Mouse (Mus musculus) ZHBTc4 (cell line): ENCODE data around the gene Vmn2r84.
"Not testable (repeated sequence)": the region's sequence is repeated elsewhere in the genome, so short reads cannot be mapped to it uniquely, and the experiment has no call there.

Experiments used
- DNase-seq: peaks from one replicate; pipeline ENCODE4 v3.0.0-alpha.2; 2011; ENCODE audit warnings: low read depth, low spot score

The Vmn2r84 gene

DNA sequence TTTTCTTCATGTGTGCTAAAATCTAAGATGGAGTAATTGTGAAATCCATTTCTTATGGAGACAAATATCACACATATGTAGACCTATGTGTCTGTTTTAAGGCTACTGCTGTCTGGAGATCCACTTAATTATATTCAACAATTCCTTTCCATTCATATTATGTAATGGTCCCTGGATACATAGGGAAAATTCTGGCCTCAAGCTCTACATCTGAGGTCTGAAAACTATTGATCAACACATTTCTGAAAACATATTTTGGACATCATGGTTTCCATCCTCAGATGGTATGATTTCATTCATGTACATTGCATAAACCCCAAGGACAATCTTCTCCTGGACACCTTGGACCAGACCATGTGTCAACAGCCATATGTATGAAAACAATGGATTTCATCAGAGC is at the start of gene Vmn2r84:
Vmn2r84 (minus strand) TSS at position 101 of the 400 bp plus-strand sequence.
- no peak for DNase-seq

- DNase-seq: not testable (repeated sequence)
These were observed 40.2 kb upstream of the Vmn2r84 start for GRCm38 (mm10) chr10:130434185-130434898.

GRCm38 (mm10) chr10:130429603-130430002 is 35.5 kb upstream of the Vmn2r84 start, which contains the start of gene Vmn2r85:
Gene Vmn2r85, minus strand, starts transcription at chr10:130429703.
- DNase-seq: not testable (repeated sequence)

GRCm38 (mm10) chr10:130422368-130422767 is 28.2 kb upstream of the Vmn2r84 start:
- DNase-seq: not testable (repeated sequence)

DNA sequence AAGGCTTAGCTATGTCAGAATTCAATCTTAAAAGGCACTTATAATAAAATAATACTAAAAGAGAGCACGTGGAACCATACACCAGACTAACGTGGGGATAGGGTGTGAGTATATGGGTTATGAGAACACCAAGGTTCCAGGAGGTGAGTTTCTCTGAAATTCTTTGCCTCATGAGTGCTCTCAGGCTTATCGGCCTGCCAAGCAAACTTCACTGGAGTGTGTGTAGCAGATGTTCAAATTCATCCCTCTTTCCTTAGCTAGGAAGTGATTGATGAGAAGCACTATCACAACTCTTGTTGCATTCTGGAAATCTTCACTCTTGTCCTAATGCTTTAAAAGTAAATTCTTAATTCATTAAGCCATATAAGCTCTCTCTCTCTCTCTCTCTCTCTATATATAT is 26.3 kb upstream of the Vmn2r84 start:
- DNase-seq: peak; percentile 49

DNA sequence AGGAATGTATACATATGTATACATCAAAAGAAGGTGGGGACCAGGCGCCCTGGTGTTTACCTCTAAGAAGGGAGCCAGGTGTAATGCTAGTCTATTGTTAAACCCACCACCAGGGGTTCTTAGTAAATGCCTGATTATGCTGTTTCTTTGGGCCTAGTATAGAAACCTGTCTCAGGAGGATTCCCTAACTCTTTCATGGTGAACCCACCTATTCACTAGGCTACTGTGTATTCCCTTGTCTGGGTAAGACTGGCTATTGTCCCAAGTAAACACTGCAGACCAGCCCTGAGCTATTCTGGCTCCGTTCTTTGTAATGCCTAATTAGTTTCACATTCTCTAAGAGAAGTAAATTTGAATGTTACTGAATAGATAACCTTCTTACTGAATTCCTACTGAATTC is 25.8 kb upstream of the Vmn2r84 start:
- DNase-seq: peak; percentile 85

DNA sequence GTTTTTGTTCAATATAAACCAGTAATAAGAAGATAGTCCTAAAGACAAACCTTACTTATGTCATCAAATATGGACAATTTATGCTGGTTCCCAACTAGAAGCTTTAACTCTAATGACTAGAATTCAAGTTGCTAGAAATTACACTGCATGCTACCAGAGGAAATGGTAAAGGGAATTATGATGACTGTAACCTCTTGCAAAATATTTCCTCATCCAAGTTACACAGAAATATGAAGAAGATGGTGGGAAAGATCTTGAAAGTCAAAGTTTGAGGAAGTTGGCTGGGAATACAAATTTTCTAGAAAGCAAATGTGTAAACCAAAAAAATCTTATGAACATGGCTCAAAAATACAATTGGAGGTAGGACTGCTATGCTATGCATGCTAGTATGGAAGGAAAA is 22.2 kb upstream of the Vmn2r84 start:
- not testable (repeated sequence) for DNase-seq

- not testable (repeated sequence) for DNase-seq
These were observed 18.1 kb upstream of the Vmn2r84 start for GRCm38 (mm10) chr10:130412167-130412698.

DNA sequence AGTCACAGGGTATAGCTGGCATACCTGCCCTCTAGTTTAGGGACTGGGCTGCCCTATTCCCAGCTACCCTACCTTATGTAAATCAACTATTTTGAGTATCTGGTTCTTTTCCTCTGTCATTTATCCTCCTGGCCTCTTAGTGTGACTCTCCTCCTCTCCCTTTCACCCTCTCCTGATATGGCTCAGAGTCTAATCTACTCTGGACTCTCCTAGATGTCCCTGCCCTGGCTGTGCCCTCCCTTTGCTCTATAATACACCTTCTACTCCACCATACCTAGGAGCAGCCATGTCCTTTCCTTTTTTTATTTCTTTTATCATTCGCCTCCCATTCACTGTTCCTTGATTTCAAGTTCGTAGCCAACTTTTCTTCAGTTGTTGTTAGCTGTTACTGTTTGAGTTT is 19.0 kb downstream of the Vmn2r84 start:
- no peak for DNase-seq

DNA sequence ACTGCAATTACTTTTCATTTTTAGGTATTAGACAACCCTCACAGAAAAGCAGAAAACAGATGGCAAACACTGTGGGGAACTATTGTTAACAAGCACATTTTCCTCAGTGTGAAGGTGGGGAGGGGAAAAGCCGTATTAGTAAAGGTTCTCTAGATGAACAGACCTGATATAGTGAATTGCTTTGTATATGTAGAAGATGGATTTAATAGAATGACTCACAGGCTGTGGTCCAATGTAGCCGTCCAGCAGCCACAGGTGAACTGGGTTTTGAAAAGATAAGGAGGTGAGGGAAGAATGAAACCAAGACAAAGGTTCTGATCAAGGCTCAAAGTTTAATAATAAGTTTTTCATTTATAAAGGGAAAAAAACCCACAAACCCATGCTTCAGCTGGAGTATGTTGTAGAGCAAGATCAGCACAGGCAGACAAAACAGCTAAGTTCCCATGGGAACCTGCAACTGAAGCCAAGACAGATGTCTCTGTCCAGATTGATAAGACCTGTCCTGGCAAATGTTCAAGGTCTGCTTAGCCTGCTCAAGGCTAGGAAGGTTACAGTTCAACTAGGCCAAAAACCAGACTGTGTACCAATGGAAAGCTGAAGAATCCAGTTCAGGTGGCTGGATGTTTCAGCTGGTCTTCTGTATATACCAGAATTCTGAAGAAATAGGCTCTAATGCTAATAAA is 21.5 kb downstream of the Vmn2r84 start:
- no peak for DNase-seq

GRCm38 (mm10) chr10:130371644-130372043 is 22.5 kb downstream of the Vmn2r84 start:
- no peak for DNase-seq

DNA sequence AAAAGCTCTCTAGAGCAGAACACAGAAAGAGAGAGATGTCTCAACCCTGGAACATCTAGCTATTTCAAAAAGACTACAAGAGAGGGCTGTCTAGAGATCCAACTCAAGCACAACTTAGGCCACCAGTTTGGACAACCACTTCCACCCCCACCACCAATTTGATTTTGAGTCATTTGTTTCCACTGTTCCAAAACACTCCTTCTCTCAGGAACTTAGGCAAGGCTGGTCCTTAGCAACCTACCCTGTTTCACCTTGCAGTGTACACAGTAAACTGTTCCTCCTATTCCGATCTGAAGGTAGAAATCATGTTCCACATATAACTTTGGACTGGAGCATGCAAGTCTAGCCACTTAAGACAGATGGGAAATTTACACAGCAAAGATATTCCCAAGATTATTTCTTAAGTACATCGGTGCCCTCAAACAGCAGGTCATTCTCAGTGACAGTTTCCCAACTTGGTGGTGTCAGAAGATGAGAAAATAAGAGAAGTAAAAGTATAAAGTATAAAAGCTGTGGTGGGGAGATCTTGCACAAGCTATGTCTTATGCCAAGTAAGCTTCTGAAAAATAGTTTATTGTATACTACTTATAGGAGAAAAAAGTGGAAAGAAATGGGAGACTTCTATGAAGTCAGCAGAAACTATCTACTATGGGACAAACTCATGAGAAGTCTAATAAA is 24.0 kb downstream of the Vmn2r84 start:
- DNase-seq: no peak

DNA sequence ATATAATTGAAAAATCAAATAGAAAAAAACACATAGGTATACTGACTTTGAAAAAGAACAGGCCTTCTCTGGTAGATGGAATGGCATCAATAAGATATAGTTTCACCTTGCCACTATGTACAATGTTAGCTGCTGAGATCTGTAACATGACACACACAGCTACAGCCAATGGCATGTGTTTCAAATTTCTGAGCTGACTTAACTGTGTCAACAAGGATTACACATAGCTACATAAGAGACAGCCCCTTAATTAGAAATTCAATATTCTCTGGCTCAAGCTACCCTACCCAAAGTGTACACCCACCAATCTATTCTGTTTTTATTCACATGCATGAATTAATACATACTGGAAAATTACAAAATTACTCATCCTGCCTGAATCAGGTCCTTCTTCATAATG is 25.7 kb downstream of the Vmn2r84 start:
- no peak for DNase-seq

DNA sequence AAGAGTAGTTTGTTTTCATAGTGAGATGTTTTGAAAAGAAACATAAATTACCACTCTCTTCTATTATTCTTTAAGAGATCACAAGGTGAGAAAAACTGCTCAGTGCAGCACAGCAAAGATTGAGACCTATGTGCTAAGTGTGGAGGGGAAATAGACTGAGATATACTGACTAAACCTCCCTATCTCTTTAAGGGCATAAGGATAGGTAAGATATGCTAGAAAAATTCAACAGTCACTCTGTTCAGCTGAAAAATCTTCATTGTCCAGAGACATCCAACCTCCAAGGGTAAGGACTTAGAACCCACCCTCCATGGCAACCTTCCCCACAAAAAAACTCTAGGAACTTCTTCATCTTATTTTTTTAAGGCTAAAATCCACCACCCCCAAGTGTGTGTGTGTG is 29.4 kb downstream of the Vmn2r84 start:
- no peak for DNase-seq

DNA sequence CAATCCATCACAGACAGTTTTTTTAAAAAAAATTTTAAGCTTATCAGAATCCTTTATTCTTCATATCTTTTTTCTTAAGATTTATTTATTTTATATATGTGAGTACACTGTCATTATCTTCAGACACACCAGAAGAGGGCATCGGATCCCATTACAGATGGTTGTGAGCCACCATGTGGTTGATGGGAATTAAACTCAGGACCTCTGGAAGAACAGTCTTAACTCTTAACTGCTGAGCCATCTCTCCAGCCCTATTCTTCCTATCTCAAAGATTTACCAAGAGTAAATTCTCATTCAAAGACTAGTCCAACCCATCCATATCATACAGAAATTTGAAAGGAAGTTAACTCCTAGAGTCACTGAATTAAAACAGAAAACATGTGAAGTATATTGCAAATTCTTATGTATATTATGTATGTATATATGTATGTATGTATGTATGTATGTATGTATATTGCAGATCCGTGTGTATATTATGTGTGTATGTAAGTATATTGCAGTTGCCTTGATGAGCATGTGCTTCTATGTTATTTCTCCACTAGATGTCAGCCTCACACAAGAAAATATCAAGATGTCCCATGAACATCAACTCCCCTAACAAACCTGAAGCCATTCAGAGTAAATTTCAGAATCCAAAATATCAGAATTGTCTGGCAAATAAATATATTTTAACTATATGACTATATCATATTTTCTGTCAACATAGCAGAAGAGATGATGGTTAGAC is 30.5 kb downstream of the Vmn2r84 start:
- DNase-seq: peak; percentile 33

GRCm38 (mm10) chr10:130344056-130344455 is 50.1 kb downstream of the Vmn2r84 start:
- DNase-seq: no peak

- DNase-seq: not testable (repeated sequence)
These were observed 54.1 kb downstream of the Vmn2r84 start for GRCm38 (mm10) chr10:130340050-130340449.

- no peak for DNase-seq
These were observed 56.6 kb downstream of the Vmn2r84 start for GRCm38 (mm10) chr10:130337581-130337980.

DNA sequence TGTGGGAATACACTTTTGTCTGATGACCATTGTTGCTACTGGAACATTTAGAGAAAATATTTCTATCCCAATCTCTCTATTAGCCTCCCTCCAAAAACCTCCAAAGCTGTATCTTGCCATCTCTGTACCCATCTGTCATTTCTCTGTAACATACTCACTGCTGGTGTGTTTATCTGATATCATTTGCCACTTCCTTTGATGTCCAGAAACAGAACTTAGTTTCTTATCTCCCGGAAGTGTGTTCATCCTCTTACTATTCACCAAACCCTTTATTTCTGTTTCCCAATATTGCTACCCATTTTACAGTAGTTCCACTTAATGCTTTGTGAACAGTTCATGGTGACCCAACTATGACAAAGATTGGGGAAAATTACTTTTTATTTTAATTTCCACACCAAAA is 57.7 kb downstream of the Vmn2r84 start:
- no peak for DNase-seq

DNA sequence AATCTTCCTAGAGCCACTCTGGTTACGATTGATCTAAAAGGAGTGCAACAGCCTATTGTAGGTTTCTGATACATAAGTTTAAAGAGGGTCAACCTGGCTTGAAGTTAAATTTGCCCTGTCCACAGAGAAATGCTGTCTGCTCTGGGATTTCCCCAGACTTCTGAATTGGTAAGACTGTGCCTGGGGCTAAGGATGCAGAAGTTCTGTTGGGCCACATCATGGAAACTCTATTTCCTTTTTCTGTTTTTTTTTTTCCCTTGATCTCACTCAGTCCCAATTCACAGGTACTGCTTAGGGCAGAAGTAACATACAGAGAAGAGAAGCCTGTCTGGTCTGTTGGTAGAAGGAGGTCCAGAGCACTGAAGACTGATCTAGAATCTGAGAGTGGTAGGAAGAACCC is 63.4 kb downstream of the Vmn2r84 start:
- no peak for DNase-seq
